Mouse (Mus musculus): Measurements from ENCODE around the gene Sult5a1.
A peak's percentile ranks its signal among the peaks of the same experiment; 100 is the strongest.
"Not testable (repeated sequence)": the region's sequence is repeated elsewhere in the genome, so short reads cannot be mapped to it uniquely, and the experiment has no call there.

Sult5a1 gene

GRCm38 (mm10) chr8:123157888-123158465 is at the start of gene Sult5a1:
Gene Sult5a1, minus strand, starts transcription at chr8:123158315.
- no peak for DNase-seq (ENCODE audit: low spot score in 2 of 2)

GRCm38 (mm10) chr8:123203571-123203970 is 45.5 kb upstream of the Sult5a1 start:
- no peak for DNase-seq (ENCODE audit: low spot score in 2 of 2)

GRCm38 (mm10) chr8:123202288-123202687 is 44.2 kb upstream of the Sult5a1 start:
- peak; percentile 69 to 73 for DNase-seq (ENCODE audit: low spot score in 2 of 2)

- no peak for DNase-seq (ENCODE audit: low spot score in 2 of 2)
These were observed 41.7 kb upstream of the Sult5a1 start for GRCm38 (mm10) chr8:123199864-123200263.

- DNase-seq (ENCODE audit: low spot score in 2 of 2) = not testable (repeated sequence)
These were observed 38.9 kb upstream of the Sult5a1 start for GRCm38 (mm10) chr8:123197016-123197415.

- no peak for DNase-seq (ENCODE audit: low spot score in 2 of 2)
These were observed 35.7 kb upstream of the Sult5a1 start for GRCm38 (mm10) chr8:123193771-123194170.

- no peak for DNase-seq (ENCODE audit: low spot score in 2 of 2)
These were observed 33.8 kb upstream of the Sult5a1 start for GRCm38 (mm10) chr8:123191908-123192307.

- DNase-seq (ENCODE audit: low spot score in 2 of 2) = peak; percentile 71 to 83
These were observed 32.6 kb upstream of the Sult5a1 start for GRCm38 (mm10) chr8:123190678-123191077.

- no peak for DNase-seq (ENCODE audit: low spot score in 2 of 2)
These were observed 30.7 kb upstream of the Sult5a1 start for GRCm38 (mm10) chr8:123188841-123189240.

GRCm38 (mm10) chr8:123188006-123188405 is 29.9 kb upstream of the Sult5a1 start:
- no peak for DNase-seq (ENCODE audit: low spot score in 2 of 2)

- no peak for DNase-seq (ENCODE audit: low spot score in 2 of 2)
These were observed 27.7 kb upstream of the Sult5a1 start, which contains the start of gene Dpep1 for GRCm38 (mm10) chr8:123185566-123186409. Gene Dpep1, plus strand, starts transcription at chr8:123186242.

- DNase-seq (ENCODE audit: low spot score in 2 of 2) = no peak
These were observed 23.3 kb upstream of the Sult5a1 start for GRCm38 (mm10) chr8:123181391-123181790.

- DNase-seq (ENCODE audit: low spot score in 2 of 2) = no peak
These were observed 1.9 kb downstream of the Sult5a1 start for GRCm38 (mm10) chr8:123156070-123156773.

GRCm38 (mm10) chr8:123155177-123155576 is 2.9 kb downstream of the Sult5a1 start:
- no peak for DNase-seq (ENCODE audit: low spot score in 2 of 2)

GRCm38 (mm10) chr8:123150737-123151171 is 7.4 kb downstream of the Sult5a1 start:
- peak; percentile 17 to 55 for DNase-seq (ENCODE audit: low spot score in 2 of 2)

- peak; percentile 11 to 30 for DNase-seq (ENCODE audit: low spot score in 2 of 2)
These were observed 11.7 kb downstream of the Sult5a1 start for GRCm38 (mm10) chr8:123146390-123146789.

GRCm38 (mm10) chr8:123145279-123145678 is 12.8 kb downstream of the Sult5a1 start:
- DNase-seq (ENCODE audit: low spot score in 2 of 2) = no peak

- peak; percentile 65 to 78 for DNase-seq (ENCODE audit: low spot score in 2 of 2)
These were observed 16.2 kb downstream of the Sult5a1 start for GRCm38 (mm10) chr8:123141741-123142462.

GRCm38 (mm10) chr8:123138741-123139140 is 19.4 kb downstream of the Sult5a1 start:
- no peak for DNase-seq (ENCODE audit: low spot score in 2 of 2)

GRCm38 (mm10) chr8:123137645-123138077 is 20.5 kb downstream of the Sult5a1 start:
- DNase-seq (ENCODE audit: low spot score in 2 of 2) = peak; percentile 43 to 67

GRCm38 (mm10) chr8:123136287-123136686 is 21.8 kb downstream of the Sult5a1 start:
- DNase-seq (ENCODE audit: low spot score in 2 of 2) = no peak

- DNase-seq (ENCODE audit: low spot score in 2 of 2) = no peak
These were observed 22.3 kb downstream of the Sult5a1 start for GRCm38 (mm10) chr8:123135806-123136205.

Measured in frontal cortex, postnatal 36 days (tissue).